Mouse (Mus musculus): ENCODE data around the gene Rpl32. TPM values are rescaled to one million over a fixed set of nuclear protein-coding genes. Genes with fewer than 3 reads are reported as not detected.
A peak's percentile ranks its signal among the peaks of the same experiment; 100 is the strongest.

The Rpl32 gene
- total and polyA plus RNA-seq, 2 experiments from 2014 or later = 768 to 1,027 TPM

GRCm38 (mm10) chr6:115768207-115768606, 40.3 kb downstream of the Rpl32 start:
- Histone ChIP-seq H3K4me1 (ENCODE audit: insufficient read depth, low read length) (peaks cover 3% of the 10 kb centered on the region; the same call in 1 of the 2 replicates), H3K4me2 (ENCODE audit: low read depth, low read length, poor library complexity, severe bottlenecking) (no peak overlapping the region), H3K36me3 (ENCODE audit: insufficient read depth, low read length) (no peaks in the 10 kb centered on the region), H3K9ac (replicated peaks; ENCODE audit: low read length, poor library complexity, severe bottlenecking) (no peak overlapping the region), H3K4me3 (ENCODE audit: low read depth, low read length) (no peak overlapping the region), H3K9me3 (ENCODE audit: low read length) (no peaks in the 10 kb centered on the region), H3K27me3 (ENCODE audit: insufficient read depth, low read length) (no peaks in the 10 kb centered on the region), H3K27ac (ENCODE audit: low read depth, low read length) (no peak overlapping the region)
- DNase-seq (ENCODE audit: low spot score) (no peak), ATAC-seq (ENCODE audit: low FRiP score) (no peak)
- no peak for TF ChIP-seq CTCF (IDR thresholded peaks at IDR 0.05)
- 95% methylated on average over 4 of the region's 4 CpGs for WGBS

GRCm38 (mm10) chr6:115767357-115767756, 41.2 kb downstream of the Rpl32 start:
- 38% methylated on average over 9 of the region's 9 CpGs for WGBS
- no peak for ATAC-seq (ENCODE audit: low FRiP score)

GRCm38 (mm10) chr6:115764179-115764578, 44.4 kb downstream of the Rpl32 start:
- 0 out of 2 replicates have a peak, but pooled peaks have one; percentile 5 for TF ChIP-seq CTCF (IDR thresholded peaks at IDR 0.05)
- no peak overlapping the region for H3K9ac ChIP-seq (replicated peaks; ENCODE audit: low read length, poor library complexity, severe bottlenecking)
- no peak overlapping the region for H3K4me3 ChIP-seq (ENCODE audit: low read depth, low read length)
- H3K27me3 ChIP-seq (ENCODE audit: insufficient read depth, low read length) = no peaks in the 10 kb centered on the region
- DNase-seq (ENCODE audit: low spot score) (peak; percentile 95), ATAC-seq (ENCODE audit: low FRiP score) (peak; percentile 92)
- H3K4me2 ChIP-seq (ENCODE audit: low read depth, low read length, poor library complexity, severe bottlenecking) = no peak overlapping the region
- H3K9me3 ChIP-seq (ENCODE audit: low read length) = no peaks in the 10 kb centered on the region
- H3K36me3 ChIP-seq (ENCODE audit: insufficient read depth, low read length) = no peaks in the 10 kb centered on the region
- H3K27ac ChIP-seq (ENCODE audit: low read depth, low read length) = peak overlapping the region; percentile 44
- peaks cover 3% of the 10 kb centered on the region; the same call in 1 of the 2 replicates for H3K4me1 ChIP-seq (ENCODE audit: insufficient read depth, low read length)
- 10% methylated on average over 7 of the region's 7 CpGs for WGBS

More at GRCm38 (mm10) chr6:115767357-115767756, 41.2 kb downstream of the Rpl32 start:
- TF ChIP-seq CTCF (IDR thresholded peaks at IDR 0.05) = no peak
- Histone ChIP-seq H3K4me1 (ENCODE audit: insufficient read depth, low read length) (peaks cover 3% of the 10 kb centered on the region; the same call in 1 of the 2 replicates), H3K4me2 (ENCODE audit: low read depth, low read length, poor library complexity, severe bottlenecking) (no peak overlapping the region), H3K27ac (ENCODE audit: low read depth, low read length) (no peak overlapping the region), H3K9ac (replicated peaks; ENCODE audit: low read length, poor library complexity, severe bottlenecking) (no peak overlapping the region), H3K4me3 (ENCODE audit: low read depth, low read length) (no peak overlapping the region), H3K36me3 (ENCODE audit: insufficient read depth, low read length) (no peaks in the 10 kb centered on the region), H3K27me3 (ENCODE audit: insufficient read depth, low read length) (no peaks in the 10 kb centered on the region), H3K9me3 (ENCODE audit: low read length) (no peaks in the 10 kb centered on the region)
- no peak for DNase-seq (ENCODE audit: low spot score)

- WGBS = 4% methylated on average over 9 of the region's 9 CpGs
- H3K9me3 ChIP-seq (ENCODE audit: low read length) = no peaks in the 10 kb centered on the region
- H3K4me2 ChIP-seq (ENCODE audit: low read depth, low read length, poor library complexity, severe bottlenecking) = no peak within 1 kb of the TSS
- TF ChIP-seq CTCF (IDR thresholded peaks at IDR 0.05) = no peak
- H3K4me3 ChIP-seq (ENCODE audit: low read depth, low read length) = no peak within 1 kb of the TSS
- DNase-seq (ENCODE audit: low spot score) (peak; percentile 27), ATAC-seq (ENCODE audit: low FRiP score) (no peak)
- H3K27me3 ChIP-seq (ENCODE audit: insufficient read depth, low read length) = no peaks in the 10 kb centered on the region
- H3K27ac ChIP-seq (ENCODE audit: low read depth, low read length) = no peak within 1 kb of the TSS
- H3K4me1 ChIP-seq (ENCODE audit: insufficient read depth, low read length) = peaks cover 3% of the 10 kb centered on the region; the same call in 1 of the 2 replicates
- H3K36me3 ChIP-seq (ENCODE audit: insufficient read depth, low read length) = no peaks in the 10 kb centered on the region
- H3K9ac ChIP-seq (replicated peaks; ENCODE audit: low read length, poor library complexity, severe bottlenecking) = no peak within 1 kb of the TSS
Observed at GRCm38 (mm10) chr6:115761995-115762756, 46.4 kb downstream of the Rpl32 start, which contains the start of gene Tmem40. Tmem40 (minus strand) TSS chr6:115762410.

GRCm38 (mm10) chr6:115760982-115761381, 47.6 kb downstream of the Rpl32 start:
- 62% methylated on average over 4 of the region's 4 CpGs for WGBS

GRCm38 (mm10) chr6:115760137-115760536, 48.4 kb downstream of the Rpl32 start:
- Histone ChIP-seq H3K4me1 (ENCODE audit: insufficient read depth, low read length) (peaks cover 3% of the 10 kb centered on the region; the same call in 1 of the 2 replicates), H3K4me2 (ENCODE audit: low read depth, low read length, poor library complexity, severe bottlenecking) (no peak overlapping the region), H3K9ac (replicated peaks; ENCODE audit: low read length, poor library complexity, severe bottlenecking) (no peak overlapping the region), H3K36me3 (ENCODE audit: insufficient read depth, low read length) (no peaks in the 10 kb centered on the region), H3K27ac (ENCODE audit: low read depth, low read length) (no peak overlapping the region), H3K27me3 (ENCODE audit: insufficient read depth, low read length) (no peaks in the 10 kb centered on the region), H3K4me3 (ENCODE audit: low read depth, low read length) (no peak overlapping the region), H3K9me3 (ENCODE audit: low read length) (no peaks in the 10 kb centered on the region)
- no peak for ATAC-seq (ENCODE audit: low FRiP score)
- 95% methylated on average over 4 of the region's 4 CpGs for WGBS
- DNase-seq (ENCODE audit: low spot score) = no peak
- TF ChIP-seq CTCF (IDR thresholded peaks at IDR 0.05) = no peak

More at GRCm38 (mm10) chr6:115760982-115761381, 47.6 kb downstream of the Rpl32 start:
- no peak overlapping the region for H3K4me2 ChIP-seq (ENCODE audit: low read depth, low read length, poor library complexity, severe bottlenecking)
- no peaks in the 10 kb centered on the region for H3K9me3 ChIP-seq (ENCODE audit: low read length)
- no peak overlapping the region for H3K9ac ChIP-seq (replicated peaks; ENCODE audit: low read length, poor library complexity, severe bottlenecking)
- H3K4me1 ChIP-seq (ENCODE audit: insufficient read depth, low read length) = peaks cover 3% of the 10 kb centered on the region; the same call in 1 of the 2 replicates
- H3K27ac ChIP-seq (ENCODE audit: low read depth, low read length) = no peak overlapping the region
- H3K27me3 ChIP-seq (ENCODE audit: insufficient read depth, low read length) = no peaks in the 10 kb centered on the region
- ATAC-seq (ENCODE audit: low FRiP score) (no peak), DNase-seq (ENCODE audit: low spot score) (no peak)
- no peaks in the 10 kb centered on the region for H3K36me3 ChIP-seq (ENCODE audit: insufficient read depth, low read length)
- no peak overlapping the region for H3K4me3 ChIP-seq (ENCODE audit: low read depth, low read length)
- no peak for TF ChIP-seq CTCF (IDR thresholded peaks at IDR 0.05)

All from midbrain, postnatal 0 days (tissue).